Mouse (Mus musculus) midbrain, embryonic 15.5 days (tissue): Measurements from ENCODE around the gene Tmppe. TPM values are rescaled to one million over a fixed set of nuclear protein-coding genes. Genes with fewer than 3 reads are reported as not detected.

ENCODE experiments used
- ATAC-seq: fragments of 200-750 bp; cut with Nextera tagmentation; replicated peaks from 2 replicates; pipeline ENCODE4 v1.8.0; 2017; ENCODE audit warnings: moderate TSS enrichment
- H3K27ac ChIP-seq: fragments of 300-500 bp; sonication (generic); 2 replicates; pipeline ENCODE4 v1.5.1; 2015; ENCODE audit warnings: mild to moderate bottlenecking, inconsistent platforms
- H3K27me3 ChIP-seq: fragments of 300-500 bp; sonication (generic); replicated peaks from 2 replicates; pipeline ENCODE4 v1.6.1; 2015; ENCODE audit warnings: inconsistent platforms
- H3K36me3 ChIP-seq: fragments of 300-500 bp; sonication (generic); replicated peaks from 2 replicates; pipeline ENCODE4 v1.6.1; 2015; ENCODE audit warnings: inconsistent platforms
- H3K4me1 ChIP-seq: fragments of 300-500 bp; sonication (generic); 2 replicates; pipeline ENCODE4 v1.6.1; 2015; ENCODE audit warnings: inconsistent platforms
- H3K4me2 ChIP-seq: fragments of 300-500 bp; sonication (generic); 2 replicates; pipeline ENCODE4 v1.6.1; 2015; ENCODE audit warnings: inconsistent platforms, mild to moderate bottlenecking, moderate library complexity
- H3K4me3 ChIP-seq: fragments of 300-500 bp; sonication (generic); 2 replicates; pipeline ENCODE4 v1.5.1; 2015; ENCODE audit warnings: mild to moderate bottlenecking, inconsistent platforms
- H3K9ac ChIP-seq: fragments of 300-500 bp; sonication (generic); 2 replicates; pipeline ENCODE4 v1.6.1; 2015; ENCODE audit warnings: mild to moderate bottlenecking, inconsistent platforms
- H3K9me3 ChIP-seq: fragments of 300-500 bp; sonication (generic); 2 replicates; pipeline ENCODE4 v1.6.1; 2016; ENCODE audit warnings: inconsistent platforms
- WGBS: fragments of 180-500 bp; shearing (Covaris S2); methylation state at CpG from one replicate; pipeline ENCODE4 v1.1.7; 2015; ENCODE audit warnings: mixed read lengths; 5-methylcytosine and 5-hydroxymethylcytosine counted together
- polyA plus RNA-seq: library from polyadenylated mRNA; unstranded; fragments of >200 nt; fragmentation: Nextera tagmentation; extraction: Ambion mirVana; gene quantifications from 2 replicates; pipeline ENCODE4 v1.2.1, GENCODE M21; 2015

Tmppe gene
- polyA plus RNA-seq, 1 experiment from 2014 or later, result 11.0 TPM

GRCm38 (mm10) chr9:114401685-114402080 is 778 bp downstream of the Tmppe start:
- H3K4me3 ChIP-seq, result peak overlapping the region; percentile 68
- H3K27me3 ChIP-seq, result no peaks in the 10 kb centered on the region
- ATAC-seq, result peak; percentile 29
- H3K9me3 ChIP-seq, result no peaks in the 10 kb centered on the region
- peak overlapping the region; percentile 69 for H3K4me2 ChIP-seq
- WGBS, result 5% methylated on average over 16 of the region's 16 CpGs
- H3K27ac ChIP-seq, result peak overlapping the region; percentile 84
- peaks cover 11% of the 10 kb centered on the region for H3K4me1 ChIP-seq
- peaks cover 19% of the 10 kb centered on the region for H3K36me3 ChIP-seq
- peak overlapping the region; percentile 78 for H3K9ac ChIP-seq

- Histone ChIP-seq H3K9me3 (no peaks in the 10 kb centered on the region), H3K4me1 (no peaks in the 10 kb centered on the region), H3K4me3 (no peak overlapping the region), H3K27ac (no peak overlapping the region), H3K4me2 (no peak overlapping the region), H3K27me3 (no peaks in the 10 kb centered on the region), H3K9ac (no peak overlapping the region), H3K36me3 (peaks cover 23% of the 10 kb centered on the region)
- ATAC-seq, result no peak
- 80% methylated on average over 2 of the region's 2 CpGs for WGBS
Measured at GRCm38 (mm10) chr9:114407676-114408075, 6.8 kb downstream of the Tmppe start.

GRCm38 (mm10) chr9:114410313-114410862 is 9.5 kb downstream of the Tmppe start:
- H3K9me3 ChIP-seq, result no peaks in the 10 kb centered on the region
- WGBS, result 97% methylated on average over 11 of the region's 11 CpGs
- ATAC-seq, result no peak
- H3K27ac ChIP-seq, result no peak overlapping the region
- no peak overlapping the region for H3K4me3 ChIP-seq
- H3K27me3 ChIP-seq, result no peaks in the 10 kb centered on the region
- H3K9ac ChIP-seq, result no peak overlapping the region
- no peak overlapping the region for H3K4me2 ChIP-seq
- H3K36me3 ChIP-seq, result peaks cover 15% of the 10 kb centered on the region
- H3K4me1 ChIP-seq, result no peaks in the 10 kb centered on the region

GRCm38 (mm10) chr9:114411295-114411694 is 10.4 kb downstream of the Tmppe start:
- Histone ChIP-seq H3K9me3 (no peaks in the 10 kb centered on the region), H3K4me1 (no peaks in the 10 kb centered on the region), H3K27ac (no peak overlapping the region), H3K36me3 (peaks cover 8% of the 10 kb centered on the region; the same call in 1 of the 2 replicates), H3K9ac (no peak overlapping the region), H3K27me3 (no peaks in the 10 kb centered on the region), H3K4me3 (no peak overlapping the region), H3K4me2 (no peak overlapping the region)
- WGBS, result 85% methylated on average over 5 of the region's 5 CpGs
- ATAC-seq, result no peak

- Histone ChIP-seq H3K4me1 (no peaks in the 10 kb centered on the region), H3K4me2 (no peak overlapping the region), H3K9me3 (no peaks in the 10 kb centered on the region), H3K27me3 (no peaks in the 10 kb centered on the region), H3K9ac (no peak overlapping the region), H3K4me3 (no peak overlapping the region), H3K27ac (no peak overlapping the region), H3K36me3 (peaks cover 4% of the 10 kb centered on the region; the same call in 1 of the 2 replicates)
- WGBS, result 93% methylated on average over 9 of the region's 9 CpGs
- ATAC-seq, result no peak
Measured at GRCm38 (mm10) chr9:114412406-114412805, 11.5 kb downstream of the Tmppe start.

GRCm38 (mm10) chr9:114413866-114414265 is 13.0 kb downstream of the Tmppe start:
- H3K4me1 ChIP-seq, result no peaks in the 10 kb centered on the region
- no peaks in the 10 kb centered on the region for H3K9me3 ChIP-seq
- no peak for ATAC-seq
- H3K4me2 ChIP-seq, result no peak overlapping the region
- H3K27ac ChIP-seq, result no peak overlapping the region
- H3K27me3 ChIP-seq, result no peaks in the 10 kb centered on the region
- WGBS, result 89% methylated on average over 12 of the region's 12 CpGs
- H3K9ac ChIP-seq, result no peak overlapping the region
- H3K36me3 ChIP-seq, result no peaks in the 10 kb centered on the region; the same call in 1 of the 2 replicates
- no peak overlapping the region for H3K4me3 ChIP-seq

GRCm38 (mm10) chr9:114415701-114416100 is 14.8 kb downstream of the Tmppe start:
- WGBS, result 25% methylated on average over 11 of the region's 11 CpGs
- Histone ChIP-seq H3K9ac (no peak overlapping the region), H3K27ac (no peak overlapping the region), H3K36me3 (no peaks in the 10 kb centered on the region; the same call in 1 of the 2 replicates), H3K27me3 (no peaks in the 10 kb centered on the region), H3K4me2 (no peak overlapping the region), H3K4me3 (no peak overlapping the region), H3K4me1 (no peaks in the 10 kb centered on the region), H3K9me3 (no peaks in the 10 kb centered on the region)
- ATAC-seq, result no peak

GRCm38 (mm10) chr9:114416646-114417517 is 16.0 kb downstream of the Tmppe start:
- Histone ChIP-seq H3K36me3 (no peaks in the 10 kb centered on the region), H3K4me1 (no peaks in the 10 kb centered on the region), H3K9ac (no peak overlapping the region), H3K27me3 (no peaks in the 10 kb centered on the region), H3K4me3 (no peak overlapping the region), H3K27ac (no peak overlapping the region), H3K4me2 (no peak overlapping the region), H3K9me3 (no peaks in the 10 kb centered on the region)
- ATAC-seq, result no peak
- 94% methylated on average over 21 of the region's 21 CpGs for whole genome bisulfite sequencing

- H3K27me3 ChIP-seq, result no peaks in the 10 kb centered on the region
- no peaks in the 10 kb centered on the region for H3K4me1 ChIP-seq
- WGBS, result 71% methylated on average over 7 of the region's 7 CpGs
Measured at GRCm38 (mm10) chr9:114418187-114418586, 17.3 kb downstream of the Tmppe start.

GRCm38 (mm10) chr9:114420443-114420842 is 19.5 kb downstream of the Tmppe start:
- H3K4me3 ChIP-seq, result no peak overlapping the region
- ATAC-seq, result no peak
- WGBS, result 73% methylated on average over 8 of the region's 8 CpGs
- no peak overlapping the region for H3K4me2 ChIP-seq
- H3K9me3 ChIP-seq, result no peaks in the 10 kb centered on the region
- no peak overlapping the region for H3K27ac ChIP-seq
- H3K9ac ChIP-seq, result no peak overlapping the region
- H3K36me3 ChIP-seq, result peaks cover 3% of the 10 kb centered on the region; the same call in 1 of the 2 replicates
- H3K4me1 ChIP-seq, result no peaks in the 10 kb centered on the region
- no peaks in the 10 kb centered on the region for H3K27me3 ChIP-seq

More at GRCm38 (mm10) chr9:114418187-114418586, 17.3 kb downstream of the Tmppe start:
- Histone ChIP-seq H3K4me3 (no peak overlapping the region), H3K9me3 (no peaks in the 10 kb centered on the region), H3K9ac (no peak overlapping the region), H3K36me3 (no peaks in the 10 kb centered on the region), H3K4me2 (no peak overlapping the region), H3K27ac (no peak overlapping the region)
- no peak for ATAC-seq

GRCm38 (mm10) chr9:114421045-114421444 is 20.1 kb downstream of the Tmppe start:
- Histone ChIP-seq H3K4me2 (no peak overlapping the region), H3K36me3 (peaks cover 6% of the 10 kb centered on the region; the same call in 1 of the 2 replicates), H3K4me1 (no peaks in the 10 kb centered on the region), H3K4me3 (no peak overlapping the region), H3K9me3 (no peaks in the 10 kb centered on the region), H3K27me3 (no peaks in the 10 kb centered on the region), H3K27ac (no peak overlapping the region), H3K9ac (no peak overlapping the region)
- ATAC-seq, result no peak
- 74% methylated on average over 3 of the region's 3 CpGs for WGBS

GRCm38 (mm10) chr9:114421797-114422196 is 20.9 kb downstream of the Tmppe start:
- no peak overlapping the region for H3K4me2 ChIP-seq
- 94% methylated on average over 7 of the region's 7 CpGs for WGBS
- ATAC-seq, result no peak
- H3K9me3 ChIP-seq, result no peaks in the 10 kb centered on the region
- H3K4me3 ChIP-seq, result no peak overlapping the region
- no peak overlapping the region for H3K9ac ChIP-seq
- H3K4me1 ChIP-seq, result no peaks in the 10 kb centered on the region
- H3K27ac ChIP-seq, result no peak overlapping the region
- H3K36me3 ChIP-seq, result peaks cover 6% of the 10 kb centered on the region; the same call in 1 of the 2 replicates
- no peaks in the 10 kb centered on the region for H3K27me3 ChIP-seq
